Mouse (Mus musculus): ENCODE results near the gene Kif21a. TPM values are rescaled to one million over a fixed set of nuclear protein-coding genes. Genes with fewer than 3 reads are reported as not detected.

Gene Kif21a
- total and polyA plus RNA-seq, 3 experiments, result not detected

- Histone ChIP-seq H3K79me2 (ENCODE audit: control insufficient read depth, insufficient read depth, low read length, poor library complexity) (no peaks in the 10 kb centered on the region), H3K27me3 (ENCODE audit: control insufficient read depth in 1 of 2, insufficient read depth in 2 of 2, low read length in 2 of 2) (no peaks in the 10 kb centered on the region), H3K4me3 (ENCODE audit: control insufficient read depth in 1 of 2, insufficient read depth in 1 of 2, low read depth in 2 of 2, low read length in 2 of 2) (no peak overlapping the region), H3K4me1 (ENCODE audit: control insufficient read depth in 1 of 2, insufficient read depth in 2 of 2, low read length in 2 of 2) (no peaks in the 10 kb centered on the region), H3K9me3 (replicated peaks; ENCODE audit: insufficient read depth, low read length) (no peaks in the 10 kb centered on the region), H3K9ac (ENCODE audit: control insufficient read depth, low read depth, low read length, poor library complexity, severe bottlenecking) (no peak overlapping the region), H3K27ac (ENCODE audit: control insufficient read depth, low read depth, low read length) (no peak overlapping the region), H3K36me3 (ENCODE audit: control insufficient read depth in 1 of 2, insufficient read depth in 2 of 2, low read length in 2 of 2) (no peaks in the 10 kb centered on the region)
- TF ChIP-seq TBP (IDR thresholded peaks at IDR 0.05; ENCODE audit: low read depth, low read length) (no peak), ZC3H11A (IDR thresholded peaks at IDR 0.05; ENCODE audit: low read depth, low read length) (no peak), POLR2AphosphoS5 (IDR thresholded peaks at IDR 0.05; ENCODE audit: borderline replicate concordance, low read depth, low read length) (no peak), MEF2A (IDR thresholded peaks at IDR 0.05; ENCODE audit: extremely low read depth, insufficient replicate concordance, low read depth, low read length, poor library complexity, severe bottlenecking) (no peak), CHD1 (IDR thresholded peaks at IDR 0.05; ENCODE audit: low read depth, low read length) (no peak), TCF12 (IDR thresholded peaks at IDR 0.05; ENCODE audit: low read depth, low read length) (no peak), BHLHE40 (IDR thresholded peaks at IDR 0.05; ENCODE audit: borderline replicate concordance, low read depth, low read length) (no peak), MXI1 (IDR thresholded peaks at IDR 0.05; ENCODE audit: low read depth, low read length) (no peak), ETS1 (IDR thresholded peaks at IDR 0.05; ENCODE audit: low read depth, low read length) (no peak), NELFE (IDR thresholded peaks at IDR 0.05; ENCODE audit: low read depth, low read length) (no peak), E2F4 (IDR thresholded peaks at IDR 0.05; ENCODE audit: borderline replicate concordance, low read depth, low read length) (no peak), MYC (IDR thresholded peaks at IDR 0.05; ENCODE audit: low read depth, low read length) (no peak), UBTF (IDR thresholded peaks at IDR 0.05; ENCODE audit: borderline replicate concordance, insufficient read depth, low read depth, low read length) (no peak), MYB (IDR thresholded peaks at IDR 0.05; ENCODE audit: low read depth, low read length) (no peak), CTCF (IDR thresholded peaks at IDR 0.05 in 2 of 3, conservative IDR thresholded peaks at IDR 0.05 in 1 of 3; ENCODE audit: control insufficient read depth in 1 of 3, insufficient read depth in 1 of 3, low read depth in 2 of 3, low read length in 3 of 3, poor library complexity in 1 of 3, severe bottlenecking in 1 of 3) (no peak)
- DNase-seq (ENCODE audit: low read depth, low spot score), result no peak
Observed at GRCm38 (mm10) chr15:90951383-90951782, 98.4 kb downstream of the Kif21a start.

- no peak for TF ChIP-seq POLR2AphosphoS2 (IDR thresholded peaks at IDR 0.05; ENCODE audit: low read length)
- TF ChIP-seq ZC3H11A (IDR thresholded peaks at IDR 0.05; ENCODE audit: low read depth, low read length), result no peak
- TF ChIP-seq MYC (IDR thresholded peaks at IDR 0.05; ENCODE audit: low read depth, low read length), result no peak
- no peak for TF ChIP-seq MAX (IDR thresholded peaks at IDR 0.05; ENCODE audit: low read length)
- no peak for TF ChIP-seq BHLHE40 (IDR thresholded peaks at IDR 0.05; ENCODE audit: borderline replicate concordance, low read depth, low read length)
- TF ChIP-seq MAZ (IDR thresholded peaks at IDR 0.05; ENCODE audit: low read depth, low read length), result no peak
- TF ChIP-seq ELF1 (IDR thresholded peaks at IDR 0.05; ENCODE audit: low read depth, low read length), result no peak
- TF ChIP-seq POLR2AphosphoS5 (IDR thresholded peaks at IDR 0.05; ENCODE audit: borderline replicate concordance, low read depth, low read length), result no peak
- TF ChIP-seq JUND (IDR thresholded peaks at IDR 0.05; ENCODE audit: low read depth, low read length), result no peak
- no peak for TF ChIP-seq NELFE (IDR thresholded peaks at IDR 0.05; ENCODE audit: low read depth, low read length)
- no peak for TF ChIP-seq ZKSCAN1 (IDR thresholded peaks at IDR 0.05; ENCODE audit: low read depth, low read length)
- TF ChIP-seq MXI1 (IDR thresholded peaks at IDR 0.05; ENCODE audit: low read depth, low read length), result no peak
- TF ChIP-seq TBP (IDR thresholded peaks at IDR 0.05; ENCODE audit: low read depth, low read length), result no peak
- TF ChIP-seq ZMIZ1 (IDR thresholded peaks at IDR 0.05; ENCODE audit: low read depth, low read length), result no peak
- TF ChIP-seq USF1 (IDR thresholded peaks at IDR 0.05; ENCODE audit: low read depth, low read length), result no peak
- TF ChIP-seq NRF1 (IDR thresholded peaks at IDR 0.05; ENCODE audit: insufficient read depth, low read depth, low read length, poor library complexity, severe bottlenecking), result no peak
- no peak for TF ChIP-seq EP300 (IDR thresholded peaks at IDR 0.05; ENCODE audit: low read depth in 1 of 2, low read length in 2 of 2)
- no peak for TF ChIP-seq CHD1 (IDR thresholded peaks at IDR 0.05; ENCODE audit: low read depth, low read length)
- Histone ChIP-seq H3K27ac (ENCODE audit: control insufficient read depth, low read depth, low read length) (no peak overlapping the region), H3K79me2 (ENCODE audit: control insufficient read depth, insufficient read depth, low read length, poor library complexity) (no peaks in the 10 kb centered on the region), H3K4me3 (ENCODE audit: control insufficient read depth in 1 of 2, insufficient read depth in 1 of 2, low read depth in 2 of 2, low read length in 2 of 2) (no peak overlapping the region), H3K9me3 (replicated peaks; ENCODE audit: insufficient read depth, low read length) (no peaks in the 10 kb centered on the region), H3K36me3 (ENCODE audit: control insufficient read depth in 1 of 2, insufficient read depth in 2 of 2, low read length in 2 of 2) (no peaks in the 10 kb centered on the region), H3K4me1 (ENCODE audit: control insufficient read depth in 1 of 2, insufficient read depth in 2 of 2, low read length in 2 of 2) (no peaks in the 10 kb centered on the region), H3K27me3 (ENCODE audit: control insufficient read depth in 1 of 2, insufficient read depth in 2 of 2, low read length in 2 of 2) (no peaks in the 10 kb centered on the region), H3K9ac (ENCODE audit: control insufficient read depth, low read depth, low read length, poor library complexity, severe bottlenecking) (no peak overlapping the region)
- no peak for DNase-seq (ENCODE audit: low read depth, low spot score)
Observed at GRCm38 (mm10) chr15:90938469-90938868, 111.3 kb downstream of the Kif21a start.
